Mouse (Mus musculus) limb, embryonic 14.5 days (tissue): Measurements from ENCODE around the gene Syde2. TPM values are rescaled to one million over a fixed set of nuclear protein-coding genes. Genes with fewer than 3 reads are reported as not detected.
A peak's percentile ranks its signal among the peaks of the same experiment; 100 is the strongest.

Experiments used
- ATAC-seq: fragments of 200-750 bp; cut with Nextera tagmentation; 2 replicates; pipeline ENCODE4 v1.8.0; 2017; ENCODE audit warnings: low read depth, moderate number of reproducible peaks, moderate TSS enrichment; ENCODE audit not compliant: low FRiP score
- DNase-seq: peaks from one replicate; pipeline ENCODE4 v3.0.0-alpha.2; 2015; ENCODE audit warnings: low spot score
- H3K27ac ChIP-seq: fragments of 300-500 bp; sonication (generic); replicated peaks from 2 replicates; pipeline ENCODE4 v1.5.1; 2014; ENCODE audit warnings: low read depth, mild to moderate bottlenecking, low read length, moderate library complexity, mixed read lengths
- H3K27me3 ChIP-seq: fragments of 300-500 bp; sonication (generic); 2 replicates; pipeline ENCODE4 v1.6.1; 2014; ENCODE audit warnings: low read length, mixed read lengths; ENCODE audit not compliant: control insufficient read depth, insufficient read depth
- H3K36me3 ChIP-seq: fragments of 300-500 bp; sonication (generic); 2 replicates; pipeline ENCODE4 v1.6.1; 2014; ENCODE audit warnings: mild to moderate bottlenecking, low read length, moderate library complexity, mixed read lengths; ENCODE audit not compliant: control insufficient read depth, insufficient read depth
- H3K4me1 ChIP-seq: fragments of 300-500 bp; sonication (generic); 2 replicates; pipeline ENCODE4 v1.6.1; 2014; ENCODE audit warnings: antibody characterized with exemption, low read length, mixed read lengths; ENCODE audit not compliant: control insufficient read depth, insufficient read depth
- H3K4me2 ChIP-seq: fragments of 300-500 bp; sonication (generic); replicated peaks from 2 replicates; pipeline ENCODE4 v1.6.1; 2014; ENCODE audit warnings: low read depth, mild to moderate bottlenecking, low read length, moderate library complexity; ENCODE audit not compliant: severe bottlenecking
- H3K4me3 ChIP-seq: fragments of 300-500 bp; sonication (generic); replicated peaks from 2 replicates; pipeline ENCODE4 v1.5.1; 2014; ENCODE audit warnings: low read length
- H3K9ac ChIP-seq: fragments of 300-500 bp; sonication (generic); 2 replicates; pipeline ENCODE4 v1.6.1; 2014; ENCODE audit warnings: mild to moderate bottlenecking, low read depth, low read length, moderate library complexity; ENCODE audit not compliant: severe bottlenecking
- H3K9me3 ChIP-seq: fragments of 300-500 bp; sonication (generic); 2 replicates; pipeline ENCODE4 v1.6.1; 2016; ENCODE audit warnings: low read length; ENCODE audit not compliant: control insufficient read depth
- POLR2A ChIP-seq: fragments of 200-500 bp; IDR thresholded peaks from 2 replicates; pipeline ENCODE4 v1.8.0; 2012; ENCODE audit warnings: inconsistent platforms, mild to moderate bottlenecking, moderate library complexity, borderline replicate concordance; ENCODE audit not compliant: insufficient read depth, insufficient read length; ENCODE audit errors: extremely low read depth
- WGBS: fragments of 180-500 bp; shearing (Covaris S2); extraction: QIAGEN DNeasy Blood & Tissue Kit; methylation state at CpG from one replicate; pipeline ENCODE4 v1.1.7; 2014; 5-methylcytosine and 5-hydroxymethylcytosine counted together
- polyA plus RNA-seq, 2 experiments: library from polyadenylated mRNA; depleted of rRNA in 1 of 2; stranded (reverse) in 1 of 2; unstranded in 1 of 2; fragments of >200 nt; fragmentation: Nextera tagmentation in 1 of 2; extraction: Ambion mirVana in 1 of 2; gene quantifications; 2 replicates each; pipeline versions ENCODE4 v1.2.1 to v1.2.3; 2012 to 2014

Gene Syde2
- polyA plus RNA-seq, 2 experiments = 2.8 to 6.0 TPM

DNA sequence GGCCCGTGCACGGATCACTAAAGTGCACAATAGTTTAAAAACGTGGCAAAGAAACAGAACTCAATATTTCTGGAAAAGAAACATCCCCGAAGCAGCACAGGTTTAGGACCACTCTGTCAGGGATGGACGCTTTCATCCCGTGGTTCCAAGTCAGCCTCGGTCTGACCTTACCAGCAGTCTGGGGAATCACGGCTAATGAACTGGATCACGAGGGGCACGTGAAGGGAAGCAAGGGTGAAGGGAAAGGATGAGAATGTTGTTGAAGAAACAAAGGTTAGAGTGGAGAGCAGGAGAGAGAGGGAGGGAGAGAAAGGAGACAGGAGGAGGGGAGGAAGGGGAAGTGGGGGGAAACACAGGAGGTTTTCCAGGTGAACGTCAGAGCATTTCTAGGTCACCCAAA lies 58.4 kb downstream of the Syde2 start:
- H3K36me3 ChIP-seq = no peaks in the 10 kb centered on the region
- no peak overlapping the region for H3K4me2 ChIP-seq
- WGBS = 85% methylated on average over 11 of the region's 11 CpGs
- TF ChIP-seq POLR2A = no peak
- H3K4me1 ChIP-seq = peaks cover 10% of the 10 kb centered on the region
- no peaks in the 10 kb centered on the region for H3K27me3 ChIP-seq
- no peak overlapping the region for H3K27ac ChIP-seq
- DNase-seq (no peak), ATAC-seq (no peak)
- H3K9ac ChIP-seq = no peak overlapping the region
- H3K9me3 ChIP-seq = no peaks in the 10 kb centered on the region
- H3K4me3 ChIP-seq = no peak overlapping the region

DNA sequence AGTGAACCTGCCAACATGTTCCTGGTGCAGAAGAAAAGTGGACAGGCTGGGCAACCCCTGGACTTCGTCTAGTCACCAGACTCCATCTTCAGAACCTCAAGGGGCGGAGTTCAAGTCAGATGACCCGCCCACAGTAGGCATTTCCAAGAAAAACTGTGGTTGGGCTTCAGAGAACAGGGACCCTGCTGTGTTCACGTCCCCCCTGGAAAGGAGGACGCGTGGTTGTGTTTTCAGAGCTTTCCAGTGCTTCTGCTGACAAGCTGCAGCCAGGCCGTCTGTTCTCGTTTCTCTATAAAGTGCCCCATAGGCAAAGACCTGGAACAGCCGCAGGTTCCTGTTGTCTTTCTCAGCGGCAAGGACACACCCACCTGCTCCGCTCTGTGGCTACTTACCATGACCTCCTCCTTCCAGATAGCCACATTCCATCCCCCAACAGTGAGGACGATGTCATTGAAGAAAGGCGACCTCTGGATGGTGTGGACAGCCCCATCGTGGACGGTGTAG lies 60.1 kb downstream of the Syde2 start:
- H3K9me3 ChIP-seq = no peaks in the 10 kb centered on the region
- 20% methylated on average over 15 of the region's 15 CpGs for WGBS
- TF ChIP-seq POLR2A = no peak
- no peaks in the 10 kb centered on the region for H3K36me3 ChIP-seq
- 0 out of 2 replicates have a peak overlapping the region, but pooled peaks have one; percentile 15 for H3K4me2 ChIP-seq
- H3K27me3 ChIP-seq = no peaks in the 10 kb centered on the region
- H3K27ac ChIP-seq = no peak overlapping the region
- DNase-seq (peak; percentile 51), ATAC-seq (no peak; the same call in 1 of the 2 replicates)
- no peak overlapping the region for H3K9ac ChIP-seq
- H3K4me3 ChIP-seq = no peak overlapping the region
- H3K4me1 ChIP-seq = peaks cover 14% of the 10 kb centered on the region

DNA sequence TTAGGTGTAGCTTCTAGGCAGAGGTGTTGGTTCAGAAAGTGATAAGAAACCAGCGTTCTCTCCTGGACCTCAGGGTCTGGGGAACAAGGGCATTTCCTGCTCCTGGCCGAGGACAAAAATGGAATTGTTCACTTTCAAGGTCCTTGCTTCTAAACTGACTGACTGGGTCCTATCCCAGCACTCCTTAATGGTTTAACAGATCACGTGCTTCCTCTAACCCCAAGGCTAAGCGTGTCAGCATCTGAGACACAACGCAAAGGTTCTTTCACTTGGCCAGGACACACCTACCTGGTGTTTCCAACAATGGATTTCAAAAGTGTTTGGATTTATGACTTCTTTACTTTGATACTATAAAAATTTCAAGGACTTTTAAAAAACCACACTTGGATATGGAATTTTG lies 62.3 kb downstream of the Syde2 start:
- Histone ChIP-seq H3K9ac (no peak overlapping the region), H3K4me2 (no peak overlapping the region), H3K4me3 (no peak overlapping the region), H3K36me3 (no peaks in the 10 kb centered on the region), H3K9me3 (no peaks in the 10 kb centered on the region), H3K27me3 (no peaks in the 10 kb centered on the region), H3K4me1 (peaks cover 14% of the 10 kb centered on the region), H3K27ac (no peak overlapping the region)
- no peak for TF ChIP-seq POLR2A
- DNase-seq (no peak), ATAC-seq (no peak)
- 86% methylated on average over 5 of the region's 5 CpGs for WGBS

DNA sequence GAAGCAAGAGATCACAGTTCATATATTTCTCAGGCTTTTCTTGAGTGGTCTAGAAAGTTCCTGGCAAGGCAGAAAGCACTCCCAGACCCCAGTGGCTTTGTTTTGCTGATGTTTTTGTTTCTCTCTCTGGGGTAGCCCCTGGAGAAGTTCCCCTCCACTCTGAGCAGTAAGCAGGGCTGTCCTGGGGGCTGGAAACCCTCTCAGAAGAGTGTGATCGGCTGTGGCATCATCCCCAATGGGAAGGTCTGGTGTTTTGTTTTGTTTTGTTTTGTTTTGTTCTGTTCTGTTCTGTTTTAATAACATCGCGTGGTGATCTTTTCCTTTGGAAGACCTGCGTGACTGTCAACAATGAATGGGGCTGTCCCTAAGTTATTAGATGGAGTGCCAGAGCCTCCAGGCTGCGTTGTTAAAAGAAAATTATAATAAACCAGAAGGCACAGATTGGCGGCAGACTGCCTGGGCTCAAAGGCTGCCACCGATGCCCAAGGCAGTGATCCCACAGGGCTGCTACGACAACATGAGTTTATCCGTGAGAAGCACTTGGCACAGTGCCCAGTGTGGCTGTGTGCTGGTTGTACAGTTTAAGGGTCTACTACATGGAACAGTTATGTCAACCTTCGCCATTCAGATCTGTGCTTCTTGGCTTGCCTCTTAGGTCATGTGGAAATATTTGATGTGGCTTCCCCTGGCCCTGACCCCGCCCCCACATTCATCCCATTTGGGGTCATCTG lies 63.8 kb downstream of the Syde2 start:
- Histone ChIP-seq H3K27ac (no peak overlapping the region), H3K9me3 (no peaks in the 10 kb centered on the region), H3K36me3 (no peaks in the 10 kb centered on the region), H3K9ac (no peak overlapping the region), H3K4me3 (no peak overlapping the region), H3K4me2 (no peak overlapping the region), H3K27me3 (no peaks in the 10 kb centered on the region), H3K4me1 (peaks cover 14% of the 10 kb centered on the region)
- DNase-seq (peak; percentile 68), ATAC-seq (no peak)
- no peak for TF ChIP-seq POLR2A
- WGBS = 38% methylated on average over 11 of the region's 11 CpGs

DNA sequence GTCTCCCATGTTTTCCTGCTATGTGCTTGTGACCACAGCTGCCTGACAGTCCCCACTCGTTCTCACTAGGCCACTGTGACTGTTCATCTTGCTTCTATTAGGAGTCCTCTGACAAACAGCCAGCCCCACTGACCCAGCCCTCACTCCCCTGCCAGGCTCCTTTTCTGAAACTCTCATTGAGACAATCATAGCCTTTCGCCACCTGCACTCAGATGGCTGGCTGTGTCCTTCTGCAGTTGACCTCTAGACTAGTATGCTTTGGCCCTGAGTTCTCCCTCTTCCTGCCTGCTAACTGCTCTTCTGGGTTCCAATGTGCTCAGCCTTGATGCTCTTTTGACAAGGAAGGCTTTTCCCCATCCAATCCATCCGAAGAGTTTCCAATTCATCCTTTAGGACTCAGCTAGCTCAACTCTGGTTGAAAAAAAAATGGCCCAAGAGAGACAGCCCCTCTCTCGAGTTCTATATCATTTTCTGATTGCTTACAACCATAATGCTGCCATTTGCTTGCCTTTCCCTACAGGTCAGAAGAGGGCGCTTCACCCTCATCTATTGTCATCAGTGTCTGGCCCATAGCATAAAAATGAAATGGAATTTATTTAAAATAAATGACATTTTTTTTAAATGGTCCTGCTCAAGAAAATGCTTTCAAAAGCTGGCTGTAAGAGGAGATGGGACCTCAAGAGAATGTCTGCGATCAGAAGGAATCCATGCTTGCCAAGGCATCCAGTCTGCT lies 65.6 kb downstream of the Syde2 start:
- Histone ChIP-seq H3K4me2 (no peak overlapping the region), H3K27me3 (no peaks in the 10 kb centered on the region), H3K36me3 (no peaks in the 10 kb centered on the region), H3K9me3 (no peaks in the 10 kb centered on the region), H3K4me1 (peaks cover 5% of the 10 kb centered on the region), H3K9ac (no peak overlapping the region), H3K27ac (no peak overlapping the region), H3K4me3 (no peak overlapping the region)
- DNase-seq (no peak), ATAC-seq (no peak)
- WGBS = 70% methylated on average over 6 of the region's 6 CpGs
- TF ChIP-seq POLR2A = no peak
